Mouse (Mus musculus): Measurements from ENCODE around the gene Taar9.
"Not testable (repeated sequence)": the region's sequence is repeated elsewhere in the genome, so short reads cannot be mapped to it uniquely, and the experiment has no call there.

The Taar9 gene

GRCm38 (mm10) chr10:24109434-24109833 lies at the start of gene Taar9:
TSS of gene Taar9 (minus strand) at chr10:24109534.
- DNase-seq = not testable (repeated sequence)

GRCm38 (mm10) chr10:24158470-24159254 lies 49.3 kb upstream of the Taar9 start:
- DNase-seq = no peak

GRCm38 (mm10) chr10:24150086-24150485 lies 40.8 kb upstream of the Taar9 start:
- no peak for DNase-seq

- peak; percentile 94 for DNase-seq
Measured at GRCm38 (mm10) chr10:24149135-24149781, 39.9 kb upstream of the Taar9 start, which contains the start of gene Stx7. TSS of gene Stx7 (plus strand) at chr10:24149302.

- no peak for DNase-seq
Measured at GRCm38 (mm10) chr10:24142735-24143134, 33.4 kb upstream of the Taar9 start.

- no peak for DNase-seq
Measured at GRCm38 (mm10) chr10:24138623-24139261, 29.4 kb upstream of the Taar9 start.

GRCm38 (mm10) chr10:24134071-24134645 lies 24.8 kb upstream of the Taar9 start:
- DNase-seq = no peak

GRCm38 (mm10) chr10:24133132-24133531 lies 23.8 kb upstream of the Taar9 start:
- no peak for DNase-seq

- DNase-seq = peak; percentile 44
Measured at GRCm38 (mm10) chr10:24132273-24132672, 22.9 kb upstream of the Taar9 start.

GRCm38 (mm10) chr10:24131451-24132262 lies 22.3 kb upstream of the Taar9 start:
- peak; percentile 78 for DNase-seq

GRCm38 (mm10) chr10:24111116-24111778 lies 1.9 kb upstream of the Taar9 start:
- DNase-seq = peak; percentile 72

- DNase-seq = no peak
Measured at GRCm38 (mm10) chr10:24108236-24108635, 1.1 kb downstream of the Taar9 start.

- no peak for DNase-seq
Measured at GRCm38 (mm10) chr10:24107747-24108146, 1.6 kb downstream of the Taar9 start.

GRCm38 (mm10) chr10:24103299-24103698 lies 6.0 kb downstream of the Taar9 start:
- not testable (repeated sequence) for DNase-seq

- DNase-seq = not testable (repeated sequence)
Measured at GRCm38 (mm10) chr10:24101812-24102211, 7.5 kb downstream of the Taar9 start, which contains the start of gene Taar8c. TSS of gene Taar8c (minus strand) at chr10:24101912.

- not testable (repeated sequence) for DNase-seq
Measured at GRCm38 (mm10) chr10:24097010-24097409, 12.3 kb downstream of the Taar9 start.

- DNase-seq = no peak
Measured at GRCm38 (mm10) chr10:24092194-24092593, 17.1 kb downstream of the Taar9 start, which contains the start of gene Taar8b. TSS of gene Taar8b (minus strand) at chr10:24092294.

- DNase-seq = no peak
Measured at GRCm38 (mm10) chr10:24087168-24087567, 22.2 kb downstream of the Taar9 start.

- DNase-seq = no peak
Measured at GRCm38 (mm10) chr10:24086555-24086954, 22.8 kb downstream of the Taar9 start.

- no peak for DNase-seq
Measured at GRCm38 (mm10) chr10:24085936-24086335, 23.4 kb downstream of the Taar9 start.

GRCm38 (mm10) chr10:24080166-24080565 lies 29.2 kb downstream of the Taar9 start:
- peak; percentile 53 for DNase-seq

GRCm38 (mm10) chr10:24076200-24076599 lies 33.1 kb downstream of the Taar9 start, which contains the start of gene Taar8a:
TSS of gene Taar8a (plus strand) at chr10:24076500.
- not testable (repeated sequence) for DNase-seq
